ENCODE assay signal across 27 mouse cellular contexts in genomic region chr10:42838106-42838505, GRCm38 (mm10). TPM values are rescaled to one million over a fixed set of nuclear protein-coding genes. Genes with fewer than 3 reads are reported as not detected.
"Had no signal": no experiment of that assay in that cellular context is flagged by ENCODE, and none has a peak within 500 bp of the region (broad histone marks: within the 10 kb centered on the region; RNA-seq: fewer than 3 reads in every experiment).

No protein-coding gene starts in this region.

- H3K27me3 ChIP-seq: embryonic facial prominence, embryonic 12.5 days; embryonic facial prominence, embryonic 13.5 days; embryonic facial prominence, embryonic 15.5 days; forebrain, embryonic 12.5 days; forebrain, embryonic 13.5 days; forebrain, embryonic 15.5 days had no signal

- H3K9ac ChIP-seq: embryonic facial prominence, embryonic 12.5 days; embryonic facial prominence, embryonic 13.5 days; embryonic facial prominence, embryonic 15.5 days; forebrain, embryonic 12.5 days; forebrain, embryonic 13.5 days; forebrain, embryonic 15.5 days; forebrain, postnatal 0 days had no signal

- H3K27ac ChIP-seq: embryonic facial prominence, embryonic 10.5 days; embryonic facial prominence, embryonic 12.5 days; embryonic facial prominence, embryonic 13.5 days; embryonic facial prominence, embryonic 15.5 days; forebrain, embryonic 10.5 days; forebrain, embryonic 12.5 days; forebrain, embryonic 13.5 days; forebrain, embryonic 15.5 days; gastrocnemius, adult 2 months; heart, adult 2 months had no signal

- H3K4me1 ChIP-seq: embryonic facial prominence, embryonic 12.5 days; embryonic facial prominence, embryonic 13.5 days; embryonic facial prominence, embryonic 15.5 days had no signal

- H3K4me2 ChIP-seq: embryonic facial prominence, embryonic 12.5 days; embryonic facial prominence, embryonic 13.5 days; embryonic facial prominence, embryonic 15.5 days; forebrain, embryonic 12.5 days; forebrain, embryonic 13.5 days; forebrain, embryonic 15.5 days had no signal

- H3K9me3 ChIP-seq: embryonic facial prominence, embryonic 12.5 days; embryonic facial prominence, embryonic 13.5 days; embryonic facial prominence, embryonic 15.5 days; forebrain, embryonic 12.5 days; forebrain, embryonic 13.5 days; forebrain, embryonic 15.5 days had no signal

- ATAC-seq: forebrain, embryonic 13.5 days; forebrain, embryonic 14.5 days; forebrain, embryonic 15.5 days; forebrain, embryonic 16.5 days; forebrain, postnatal 0 days had no signal

- DNase-seq: cerebellum, adult 8-10 months; cerebellum, adult 9-10 months; cerebellum, adult 9-11 months; cerebellum, postnatal 10 days; cerebellum, postnatal 14 days; cerebellum, postnatal 25 days; cerebellum, postnatal 36 days; embryo, embryonic 11 days; forebrain, postnatal 0 days; gastrocnemius, adult 2 months; gastrocnemius, postnatal 10 days; gastrocnemius, postnatal 14 days; gastrocnemius, postnatal 25 days; gastrocnemius, postnatal 36 days; heart, adult 18-20 months; heart, adult 2 months had no signal

- H3K4me3 ChIP-seq: embryonic facial prominence, embryonic 10.5 days; embryonic facial prominence, embryonic 12.5 days; embryonic facial prominence, embryonic 13.5 days; embryonic facial prominence, embryonic 15.5 days; erythroblast, embryonic 14.5 days; forebrain, embryonic 10.5 days; forebrain, embryonic 12.5 days; forebrain, embryonic 13.5 days; forebrain, embryonic 15.5 days; gastrocnemius, adult 2 months; heart, adult 2 months had no signal

RNA-seq across cellular contexts. Expression of gene Scml4, which starts 22.1 kb away (rescaled TPM):
- polyA plus RNA-seq: erythroblast, embryonic 14.5 days had no signal
